26 mouse cellular contexts compared by ENCODE assay signal in genomic region chr6:17705973-17706372, GRCm38 (mm10). TPM values are rescaled to one million over a fixed set of nuclear protein-coding genes. Genes with fewer than 3 reads are reported as not detected.
DNase-seq lines count a peak whose midpoint lies in the region; ATAC-seq and TF ChIP-seq lines count a peak whose summit lies in the region.
"Had no signal": no experiment of that assay in that cellular context is flagged by ENCODE, and none has a peak within 500 bp of the region (broad histone marks: within the 10 kb centered on the region; RNA-seq: fewer than 3 reads in every experiment).

No protein-coding gene starts in this region.

- H3K36me3 ChIP-seq in kidney, adult 2 months (ENCODE audit: control insufficient read depth, insufficient read depth, low read length): no peaks in the 10 kb centered on the region
- H3K36me3 ChIP-seq in kidney, embryonic 15.5 days: no peaks in the 10 kb centered on the region
- no peaks in the 10 kb centered on the region for H3K36me3 ChIP-seq in liver, adult 2 months (ENCODE audit: control insufficient read depth, insufficient read depth, low read length)
- H3K36me3 ChIP-seq in liver, postnatal 0 days (replicated peaks; ENCODE audit: insufficient read depth, low read length): no peaks in the 10 kb centered on the region
- no peaks in the 10 kb centered on the region for H3K36me3 ChIP-seq in hindbrain, embryonic 16.5 days (ENCODE audit: control insufficient read depth, insufficient read depth, low read length)
- H3K36me3 ChIP-seq: forebrain, embryonic 10.5 days; heart, embryonic 12.5 days; heart, embryonic 15.5 days; hindbrain, embryonic 10.5 days; hindbrain, embryonic 13.5 days had no signal

- no peak overlapping the region for H3K9ac ChIP-seq in kidney, embryonic 15.5 days
- H3K9ac ChIP-seq in liver, adult 2 months (ENCODE audit: low read depth, low read length): no peak overlapping the region
- H3K9ac ChIP-seq in liver, postnatal 0 days (replicated peaks): no peak overlapping the region
- H3K9ac ChIP-seq in hindbrain, embryonic 16.5 days (ENCODE audit: low read depth, low read length): no peak overlapping the region
- H3K9ac ChIP-seq: forebrain, embryonic 13.5 days; heart, embryonic 12.5 days; heart, embryonic 15.5 days; hindbrain, embryonic 13.5 days had no signal

- H3K4me2 ChIP-seq in kidney, embryonic 15.5 days: no peak overlapping the region
- H3K4me2 ChIP-seq in liver, postnatal 0 days (ENCODE audit: low read depth, low read length): no peak overlapping the region
- H3K4me2 ChIP-seq in hindbrain, embryonic 16.5 days (ENCODE audit: low read length): no peak overlapping the region
- H3K4me2 ChIP-seq: forebrain, embryonic 13.5 days; heart, embryonic 12.5 days; heart, embryonic 15.5 days; hindbrain, embryonic 13.5 days had no signal

- H3K27ac ChIP-seq in kidney, adult 2 months (ENCODE audit: insufficient read depth, low read depth, low read length): no peak overlapping the region
- H3K27ac ChIP-seq in kidney, embryonic 15.5 days: no peak overlapping the region
- H3K27ac ChIP-seq in liver, adult 2 months (replicated peaks; ENCODE audit: insufficient read depth, low read depth, low read length): no peak overlapping the region
- no peak overlapping the region for H3K27ac ChIP-seq in liver, postnatal 0 days (ENCODE audit: low read depth)
- H3K27ac ChIP-seq in hindbrain, embryonic 16.5 days (ENCODE audit: low read depth, low read length): no peak overlapping the region
- H3K27ac ChIP-seq: forebrain, embryonic 10.5 days; forebrain, embryonic 13.5 days; heart, embryonic 15.5 days; hindbrain, embryonic 10.5 days; hindbrain, embryonic 13.5 days; hindbrain, postnatal 0 days had no signal

- 53% methylated on average over 3 of the region's 3 CpGs for whole genome bisulfite sequencing in kidney, adult 2 months
- 83% methylated on average over 3 of the region's 3 CpGs for WGBS in kidney, embryonic 15.5 days
- WGBS in liver, adult 2 months: 16% methylated on average over 3 of the region's 3 CpGs
- WGBS in liver, postnatal 0 days (ENCODE audit: insufficient replicate concordance): 51% methylated on average over 3 of the region's 3 CpGs
- WGBS in hindbrain, embryonic 16.5 days: 90% methylated on average over 3 of the region's 3 CpGs

- TF ChIP-seq EP300 in liver, postnatal 0 days (IDR thresholded peaks at IDR 0.05; ENCODE audit: low read depth): no peak

- ATAC-seq in kidney, embryonic 15.5 days (replicated peaks; ENCODE audit: low FRiP score): no peak
- ATAC-seq in liver, postnatal 0 days: no peak
- peak; percentile 83 for ATAC-seq in megakaryocyte-erythroid progenitor cell, adult 5-6 weeks (replicated peaks; ENCODE audit: low FRiP score, low TSS enrichment, poor library complexity, severe bottlenecking)
- no peak for ATAC-seq in hindbrain, embryonic 16.5 days
- ATAC-seq: CD4-positive, CD25-positive, alpha-beta regulatory T cell, adult 4 months; forebrain, embryonic 13.5 days; forebrain, embryonic 16.5 days; hindbrain, postnatal 0 days; inflammation-experienced regulatory T-cells, adult 6 months; Patski had no signal

- no peaks in the 10 kb centered on the region for H3K9me3 ChIP-seq in kidney, embryonic 15.5 days (replicated peaks)
- no peaks in the 10 kb centered on the region for H3K9me3 ChIP-seq in liver, postnatal 0 days (ENCODE audit: low read length)
- H3K9me3 ChIP-seq in hindbrain, embryonic 16.5 days (ENCODE audit: control insufficient read depth, low read length): no peaks in the 10 kb centered on the region
- H3K9me3 ChIP-seq: forebrain, embryonic 10.5 days; forebrain, embryonic 13.5 days; heart, embryonic 12.5 days; heart, embryonic 15.5 days; hindbrain, embryonic 10.5 days; hindbrain, embryonic 13.5 days had no signal

- no peaks in the 10 kb centered on the region for H3K27me3 ChIP-seq in kidney, adult 2 months (replicated peaks; ENCODE audit: control insufficient read depth, insufficient read depth, low read length)
- H3K27me3 ChIP-seq in kidney, embryonic 15.5 days: no peaks in the 10 kb centered on the region
- no peaks in the 10 kb centered on the region for H3K27me3 ChIP-seq in liver, adult 2 months (ENCODE audit: control insufficient read depth, insufficient read depth, low read length)
- H3K27me3 ChIP-seq in liver, postnatal 0 days (ENCODE audit: insufficient read depth, low read length): no peaks in the 10 kb centered on the region
- H3K27me3 ChIP-seq in hindbrain, embryonic 16.5 days (replicated peaks; ENCODE audit: control insufficient read depth, insufficient read depth, low read length): no peaks in the 10 kb centered on the region
- H3K27me3 ChIP-seq: forebrain, embryonic 13.5 days; heart, embryonic 12.5 days; heart, embryonic 15.5 days; hindbrain, embryonic 13.5 days; Patski had no signal

- peaks cover 7% of the 10 kb centered on the region; the same call in 1 of the 2 replicates for H3K79me2 ChIP-seq in liver, adult 2 months (ENCODE audit: control insufficient read depth, insufficient read depth, low read length)

- TF ChIP-seq CTCF in kidney, adult 2 months (conservative IDR thresholded peaks at IDR 0.05; ENCODE audit: insufficient read depth, insufficient read length, low read depth, low read length): no peak
- no peak for TF ChIP-seq CTCF in liver, adult 2 months (IDR thresholded peaks at IDR 0.05; ENCODE audit: low read depth, low read length)
- TF ChIP-seq CTCF in liver, postnatal 0 days (IDR thresholded peaks at IDR 0.05; ENCODE audit: low read depth): no peak

- H3K4me1 ChIP-seq in kidney, adult 2 months (ENCODE audit: control insufficient read depth, insufficient read depth, low read length): peaks cover 6% of the 10 kb centered on the region; the same call in 1 of the 2 replicates
- 0 out of 2 replicates have a peak, but pooled peaks cover 2% of the 10 kb centered on the region for H3K4me1 ChIP-seq in kidney, embryonic 15.5 days
- peaks cover 7% of the 10 kb centered on the region; the same call in 1 of the 2 replicates for H3K4me1 ChIP-seq in liver, adult 2 months (ENCODE audit: control insufficient read depth, insufficient read depth, low read length)
- H3K4me1 ChIP-seq in liver, postnatal 0 days (ENCODE audit: insufficient read depth): peaks cover 8% of the 10 kb centered on the region
- H3K4me1 ChIP-seq in hindbrain, embryonic 16.5 days (ENCODE audit: control insufficient read depth, insufficient read depth, low read depth, low read length): no peaks in the 10 kb centered on the region
- H3K4me1 ChIP-seq: hindbrain, embryonic 10.5 days had no signal

- peak; percentile 45 for DNase-seq in kidney, adult 2 months
- DNase-seq in liver, adult 2 months (ENCODE audit: extremely low read depth, low read depth, low spot score): peak; percentile 83
- DNase-seq in liver, postnatal 0 days: no peak
- DNase-seq: adrenal gland, postnatal 10 days; adrenal gland, postnatal 36 days; cerebellum, adult 18-20 months; cerebellum, adult 9-10 months; cerebellum, postnatal 14 days; gastrocnemius, postnatal 10 days; gastrocnemius, postnatal 36 days; heart, postnatal 10 days; heart, postnatal 36 days had no signal

- H3K4me3 ChIP-seq in kidney, adult 2 months (ENCODE audit: insufficient read depth, low read depth, low read length): no peak overlapping the region
- H3K4me3 ChIP-seq in kidney, embryonic 15.5 days (replicated peaks): no peak overlapping the region
- H3K4me3 ChIP-seq in liver, adult 2 months (ENCODE audit: insufficient read depth, low read depth, low read length): no peak overlapping the region
- H3K4me3 ChIP-seq in liver, postnatal 0 days (ENCODE audit: low read depth, low read length): no peak overlapping the region
- no peak overlapping the region for H3K4me3 ChIP-seq in hindbrain, embryonic 16.5 days (ENCODE audit: low read length)
- H3K4me3 ChIP-seq: forebrain, embryonic 10.5 days; forebrain, embryonic 13.5 days; heart, embryonic 12.5 days; heart, embryonic 15.5 days; hindbrain, embryonic 10.5 days; hindbrain, embryonic 13.5 days had no signal

- TF ChIP-seq POLR2A in kidney, adult 2 months (IDR thresholded peaks at IDR 0.05; ENCODE audit: low read depth, low read length): no peak
- TF ChIP-seq POLR2A in liver, adult 2 months (IDR thresholded peaks at IDR 0.05; ENCODE audit: extremely low read depth, insufficient read depth, low read length): no peak

RNA-seq across cellular contexts. Expression of gene St7, which starts 13.2 kb away (rescaled TPM):
- 14.3 and 17.0 TPM in 2 replicates for polyA plus RNA-seq in kidney, adult 2 months (2012; rRNA removed)
- polyA plus RNA-seq in kidney, embryonic 15.5 days (2015; fragmentation: Nextera tagmentation; extraction: Ambion mirVana): 19.9 and 20.3 TPM in 2 replicates
- 8.7 and 8.8 TPM in 2 replicates for total RNA-seq in liver, adult 2 months (2014; rRNA removed)
- 5.7 and 7.1 TPM in 2 replicates for polyA plus RNA-seq in liver, adult 2 months (2012; rRNA removed)
- polyA plus RNA-seq in liver, postnatal 0 days (2015; fragmentation: Nextera tagmentation; extraction: Ambion mirVana): 11.0 and 11.9 TPM in 2 replicates
- 43.4 and 60.5 TPM in 2 replicates for total RNA-seq in megakaryocyte-erythroid progenitor cell, adult 5-6 weeks (2014; fragmentation: Nextera tagmentation)
- 38.4 and 38.6 TPM in 2 replicates for total RNA-seq in megakaryocyte-erythroid progenitor cell, adult 5-6 weeks (2017)
- polyA plus RNA-seq in hindbrain, embryonic 16.5 days (2015; fragmentation: Nextera tagmentation; extraction: Ambion mirVana): 50.8 and 56.3 TPM in 2 replicates
